Mouse (Mus musculus) monocyte, adult 59 days (primary cell): Measurements from ENCODE around the gene Tyms. TPM values are rescaled to one million over a fixed set of nuclear protein-coding genes. Genes with fewer than 3 reads are reported as not detected.

Experiments used
- total RNA-seq, 2 experiments: library from RNA; stranded (reverse); gene quantifications; one replicate each; pipeline ENCODE4 v1.2.4; 2023

Tyms gene
- 1 to 10 TPM; 2.0 to 2.3 TPM for total RNA-seq

GRCm38 (mm10) chr5:30072825-30073821 is at the start of gene Tyms:
Gene Tyms, minus strand, starts transcription at chr5:30073617.

GRCm38 (mm10) chr5:30105668-30106300 is 32.4 kb upstream of the Tyms start, which contains the start of gene 3110082J24Rik:
Gene 3110082J24Rik, minus strand, starts transcription at chr5:30106086.

GRCm38 (mm10) chr5:30104841-30105667 is 31.6 kb upstream of the Tyms start, which contains the start of gene Garem2:
Gene Garem2, plus strand, starts transcription at chr5:30105161.

GRCm38 (mm10) chr5:30012726-30013503 is 60.5 kb downstream of the Tyms start, which contains the start of gene Il6:
Gene Il6, plus strand, starts transcription at chr5:30013114.

Other genes starting within 250 kb of the Tyms start
- gene Il6, start 60.5 kb downstream of the Tyms start, total RNA-seq, result 1 to 10 TPM; 2.6 to 3.0 TPM
- gene Garem2, start 31.5 kb upstream of the Tyms start, total RNA-seq, result not detected
- gene 3110082J24Rik, start 32.5 kb upstream of the Tyms start, total RNA-seq, result not detected
- gene Hadha, start 81.5 kb upstream of the Tyms start, total RNA-seq, result 10 to 100 TPM; 81.3 to 83.3 TPM
- gene Hadhb, start 81.6 kb upstream of the Tyms start, total RNA-seq, result 10 to 100 TPM; 73.6 to 74.6 TPM
- not detected for gene Adgrf3, start 132.1 kb upstream of the Tyms start, total RNA-seq
- 10 to 100 TPM; 13.8 to 17.3 TPM for gene Selenoi, start 159.0 kb upstream of the Tyms start, total RNA-seq
- gene Drc1, start 207.8 kb upstream of the Tyms start, total RNA-seq, result not detected